Mouse (Mus musculus) cerebral cortex, adult 2 months (tissue): ENCODE measurements around the gene Cyb5d1.

ENCODE experiments used
- WGBS: fragments of 180-500 bp; shearing (Covaris S2); methylation state at CpG from one replicate; pipeline ENCODE4 v1.1.7; 2018; 5-methylcytosine and 5-hydroxymethylcytosine counted together

Cyb5d1 gene

GRCm38 (mm10) chr11:69416509-69416908, 21.1 kb upstream of the Cyb5d1 start:
- WGBS: 5% methylated on average over 4 of the region's 4 CpGs

GRCm38 (mm10) chr11:69415668-69416451, 20.4 kb upstream of the Cyb5d1 start:
- WGBS: 7% methylated on average over 15 of the region's 25 CpGs

- WGBS: 7% methylated on average over 3 of the region's 3 CpGs
Observed at GRCm38 (mm10) chr11:69415327-69415667, 19.9 kb upstream of the Cyb5d1 start.

GRCm38 (mm10) chr11:69414421-69415326, 19.2 kb upstream of the Cyb5d1 start:
- 51% methylated on average over 4 of the region's 4 CpGs for WGBS

GRCm38 (mm10) chr11:69413221-69414181, 18.1 kb upstream of the Cyb5d1 start, which contains the start of gene Kdm6b:
Gene Kdm6b, minus strand, starts transcription at chr11:69413675.
- WGBS: 28% methylated on average over 12 of the region's 12 CpGs

- whole genome bisulfite sequencing: 39% methylated on average over 7 of the region's 7 CpGs
Observed at GRCm38 (mm10) chr11:69412548-69412947, 17.1 kb upstream of the Cyb5d1 start.

- WGBS: under 1% methylated on average over 39 of the region's 39 CpGs
Observed at GRCm38 (mm10) chr11:69411538-69412203, 16.2 kb upstream of the Cyb5d1 start.

GRCm38 (mm10) chr11:69411073-69411535, 15.7 kb upstream of the Cyb5d1 start:
- WGBS: under 1% methylated on average over 26 of the region's 26 CpGs

GRCm38 (mm10) chr11:69410310-69411072, 15.1 kb upstream of the Cyb5d1 start:
- WGBS: under 1% methylated on average over 41 of the region's 41 CpGs

- WGBS: 1% methylated on average over 18 of the region's 18 CpGs
Observed at GRCm38 (mm10) chr11:69410045-69410309, 14.5 kb upstream of the Cyb5d1 start.

GRCm38 (mm10) chr11:69409378-69410044, 14.1 kb upstream of the Cyb5d1 start:
- WGBS: 1% methylated on average over 46 of the region's 46 CpGs

GRCm38 (mm10) chr11:69408541-69409377, 13.3 kb upstream of the Cyb5d1 start:
- WGBS: under 1% methylated on average over 33 of the region's 33 CpGs

GRCm38 (mm10) chr11:69407724-69408004, 12.2 kb upstream of the Cyb5d1 start:
- 51% methylated on average over 4 of the region's 4 CpGs for WGBS

- 84% methylated on average over 16 of the region's 16 CpGs for WGBS
Observed at GRCm38 (mm10) chr11:69406867-69407723, 11.7 kb upstream of the Cyb5d1 start.

GRCm38 (mm10) chr11:69406282-69406681, 10.9 kb upstream of the Cyb5d1 start:
- 90% methylated on average over 19 of the region's 19 CpGs for WGBS

- 83% methylated on average over 24 of the region's 24 CpGs for WGBS
Observed at GRCm38 (mm10) chr11:69405397-69406200, 10.2 kb upstream of the Cyb5d1 start.
